Mouse (Mus musculus): Measurements from ENCODE around the gene Rarb.

Gene Rarb

DNA sequence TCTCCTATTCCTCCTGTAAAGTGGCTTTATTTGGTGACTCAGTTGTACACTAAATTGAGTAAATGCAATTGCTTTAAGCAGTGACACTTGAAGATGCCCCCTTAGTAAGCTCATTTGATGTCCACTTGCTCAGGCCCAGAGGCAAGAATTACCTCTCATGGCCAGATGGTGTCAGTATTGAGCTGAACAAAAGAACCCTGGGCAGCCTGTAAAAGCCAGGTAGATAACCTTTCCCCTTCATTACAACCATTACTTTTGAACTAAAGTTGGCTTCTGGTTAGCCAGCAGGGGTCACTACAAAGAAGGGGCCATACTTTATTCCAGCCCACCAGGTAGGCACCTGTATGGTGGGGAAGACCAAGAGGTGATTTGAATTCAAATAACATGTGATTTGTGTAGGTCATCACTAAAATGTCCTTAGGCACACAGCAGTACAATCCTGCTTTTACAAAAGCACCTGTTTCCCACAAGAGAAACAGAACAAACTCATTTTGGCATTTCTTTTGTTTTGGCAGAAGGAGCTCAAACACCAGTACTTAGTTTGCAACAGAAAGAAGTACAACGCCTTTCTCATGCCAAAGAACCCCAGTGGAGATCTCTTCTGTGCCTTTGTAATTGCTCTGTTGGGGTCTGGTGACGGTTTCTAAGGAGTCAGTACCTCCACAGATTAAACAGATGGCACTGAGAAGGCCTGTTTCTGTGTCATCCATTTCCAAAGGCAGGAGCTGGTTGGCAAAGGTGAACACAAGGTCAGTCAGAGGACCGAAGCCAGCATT lies 384.4 kb downstream of the Rarb start:
- DNase-seq (ENCODE audit: low read depth, low spot score): no peak

DNA sequence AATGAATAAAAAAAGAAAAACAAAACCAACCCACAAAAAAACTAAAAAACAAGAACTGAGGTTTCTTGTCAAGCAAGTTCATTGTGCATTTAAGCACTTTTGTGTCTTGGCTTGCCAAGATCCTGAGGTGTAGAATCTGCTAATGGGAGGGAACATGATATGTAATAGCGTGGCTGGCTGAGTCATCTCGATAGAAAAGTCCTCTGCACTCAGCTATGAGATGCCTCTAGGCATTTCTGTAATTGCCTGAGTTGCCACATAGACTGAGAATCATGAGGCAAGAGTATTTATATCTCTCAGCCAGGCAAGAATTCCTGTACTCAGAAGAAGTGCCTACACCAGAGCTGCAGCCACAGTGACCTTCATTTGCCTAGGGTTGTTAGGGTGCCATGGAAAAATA lies 385.8 kb downstream of the Rarb start:
- no peak for DNase-seq (ENCODE audit: low read depth, low spot score)

DNA sequence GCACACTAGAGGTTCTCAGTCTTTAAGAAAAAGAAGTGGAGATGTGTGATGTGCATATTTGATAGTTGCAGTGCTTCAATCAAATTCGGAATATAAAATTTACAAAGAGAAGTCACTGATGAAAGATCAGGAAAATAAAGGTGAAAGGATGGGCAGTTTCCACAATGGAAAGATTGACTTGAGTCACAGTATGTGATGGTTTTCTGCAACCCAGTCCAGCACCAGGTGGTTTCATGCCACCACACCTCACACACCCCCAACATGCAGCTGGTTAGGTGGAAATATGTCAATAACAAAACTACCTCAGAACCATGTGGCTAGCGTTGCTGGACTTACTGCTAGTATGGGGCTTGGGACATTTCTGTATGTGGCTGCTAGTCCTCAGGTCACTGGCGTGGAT lies 386.4 kb downstream of the Rarb start:
- no peak for DNase-seq (ENCODE audit: low read depth, low spot score)

DNA sequence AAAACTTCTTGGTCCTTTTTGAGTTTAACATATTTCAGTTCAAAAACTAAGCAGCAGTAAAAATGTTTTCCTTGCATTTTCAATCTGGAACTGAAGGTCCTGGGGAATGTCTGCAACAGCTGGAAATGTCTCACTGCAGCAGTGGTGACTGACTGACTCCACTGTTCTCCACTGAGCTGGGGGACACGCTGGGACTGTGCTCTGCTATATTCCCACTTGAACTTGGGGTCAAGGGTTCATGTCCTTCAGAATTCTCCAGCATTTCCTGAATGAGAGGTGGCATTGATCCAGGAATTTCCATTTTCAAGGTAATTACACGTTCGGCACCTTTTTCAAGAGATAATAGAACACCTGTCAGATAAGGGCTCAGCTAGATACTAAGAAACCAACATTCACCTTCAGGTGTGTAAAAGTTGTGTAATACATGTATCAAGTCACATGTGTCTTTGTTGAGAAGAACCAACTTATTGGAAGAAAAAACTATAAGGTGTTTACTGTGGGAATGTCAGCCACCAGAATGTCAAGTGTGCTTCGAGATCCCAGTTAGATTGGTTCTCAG lies 386.9 kb downstream of the Rarb start:
- no peak for DNase-seq (ENCODE audit: low read depth, low spot score)

DNA sequence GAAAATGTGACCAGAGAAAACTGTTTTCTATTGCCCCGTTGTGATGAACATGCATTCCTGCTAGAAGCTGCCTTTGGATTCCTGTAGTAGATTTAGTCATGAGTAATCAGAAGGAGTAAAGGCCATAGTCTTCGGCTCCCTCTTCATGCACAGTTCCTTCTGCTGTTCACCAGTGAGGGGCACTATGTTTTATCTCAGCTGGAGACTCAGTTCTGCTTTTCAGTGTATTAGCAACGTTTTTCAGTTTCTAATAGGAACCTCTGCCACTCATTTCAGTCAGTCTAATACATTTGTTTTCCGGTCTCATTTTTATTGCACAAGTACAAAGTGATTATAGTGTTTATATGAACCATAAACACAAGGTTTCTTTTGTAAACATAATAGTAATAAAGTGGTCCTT lies 391.4 kb downstream of the Rarb start:
- DNase-seq (ENCODE audit: low read depth, low spot score): no peak

DNA sequence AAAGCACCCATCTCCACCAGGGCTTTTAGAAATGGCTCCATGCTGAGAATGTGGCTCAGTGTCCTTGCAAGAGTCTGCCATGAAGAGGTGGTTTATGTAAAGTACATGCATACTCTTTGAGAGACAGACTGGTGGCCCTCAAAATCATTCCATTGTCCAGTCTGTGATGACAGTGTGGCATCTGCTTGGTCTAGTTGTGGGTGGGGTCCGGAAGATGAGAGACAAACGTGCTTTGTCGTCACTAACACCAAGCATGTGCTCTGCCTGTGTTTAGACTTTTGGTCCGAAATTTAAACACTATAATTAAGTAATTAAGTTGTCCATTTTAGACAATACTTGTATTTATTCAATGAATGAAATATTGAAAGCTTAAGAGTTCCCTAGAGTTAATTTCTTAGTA lies 404.8 kb downstream of the Rarb start:
- no peak for DNase-seq (ENCODE audit: low read depth, low spot score)

DNA sequence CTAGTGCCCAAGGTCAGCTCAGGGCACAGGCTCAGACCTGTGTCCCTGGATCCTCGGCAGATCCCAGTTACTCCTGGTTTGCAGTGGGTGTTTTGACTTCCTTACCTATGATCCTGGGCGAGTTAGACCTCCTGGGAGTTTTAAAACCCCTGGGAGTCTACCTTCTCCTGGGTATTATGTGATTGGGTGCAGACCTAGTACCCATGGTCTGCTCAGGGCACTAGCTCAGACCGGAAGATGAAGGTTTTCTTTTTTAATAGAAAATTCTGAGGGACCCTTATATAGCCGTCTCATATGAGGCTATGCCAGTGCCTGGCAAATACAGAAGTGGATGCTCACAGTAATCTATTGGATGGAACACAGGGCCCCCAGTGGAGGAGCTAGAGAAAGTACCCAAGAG lies 413.8 kb downstream of the Rarb start:
- no peak for DNase-seq (ENCODE audit: low read depth, low spot score)

DNA sequence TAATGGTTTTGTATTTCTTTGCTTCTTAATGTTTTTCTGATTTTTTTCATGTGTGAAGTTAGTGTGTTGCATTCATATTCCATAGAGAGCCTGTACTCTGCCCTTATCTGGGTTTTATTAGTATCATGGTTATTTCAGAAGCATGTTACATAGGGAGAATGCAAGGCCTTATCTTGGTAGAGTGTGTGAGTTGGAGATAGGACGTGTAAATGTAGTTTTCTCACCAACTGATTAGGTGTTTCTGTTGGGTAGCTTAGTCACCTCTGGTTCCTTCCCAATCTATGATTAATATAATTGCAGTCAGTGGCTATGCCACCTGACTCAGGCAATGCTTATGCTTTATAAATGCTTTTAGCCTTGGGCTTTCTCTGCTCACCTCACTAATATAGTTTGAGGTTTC lies 434.2 kb downstream of the Rarb start:
- DNase-seq (ENCODE audit: low read depth, low spot score): no peak
